Mouse (Mus musculus) lung, adult 2 months (tissue): ENCODE data around the gene Ybx2. TPM values are rescaled to one million over a fixed set of nuclear protein-coding genes. Genes with fewer than 3 reads are reported as not detected.
A peak's percentile ranks its signal among the peaks of the same experiment; 100 is the strongest.

Source experiments
- DNase-seq: peaks from one replicate; pipeline ENCODE4 v3.0.0; 2022
- H3K4me1 ChIP-seq: fragments of 200-500 bp; 2 replicates; pipeline ENCODE4 v1.6.1; 2011; ENCODE audit warnings: low read length; ENCODE audit not compliant: control insufficient read depth, insufficient read depth
- H3K4me3 ChIP-seq: fragments of 200-500 bp; replicated peaks from 2 replicates; pipeline ENCODE3; 2011; ENCODE audit warnings: low read depth, mild to moderate bottlenecking, control low read depth, low read length; ENCODE audit errors: extremely low read depth
- CTCF ChIP-seq: fragments of 200-500 bp; IDR thresholded peaks from 2 replicates; pipeline ENCODE4 v1.5.1; 2011; ENCODE audit warnings: mild to moderate bottlenecking, low read length, control low read depth; ENCODE audit not compliant: insufficient read depth
- POLR2A ChIP-seq: fragments of 200-500 bp; IDR thresholded peaks from 2 replicates; pipeline ENCODE4 v1.6.1; 2011; ENCODE audit warnings: low read depth, mild to moderate bottlenecking, control low read depth, low read length, borderline replicate concordance; ENCODE audit errors: extremely low read depth
- WGBS: fragments of 180-500 bp; shearing (Covaris S2); methylation state at CpG from one replicate; pipeline ENCODE4 v1.1.7; 2018; 5-methylcytosine and 5-hydroxymethylcytosine counted together
- polyA plus RNA-seq: library from polyadenylated mRNA; depleted of rRNA; stranded (reverse); fragments of >200 nt; gene quantifications from 2 replicates; pipeline ENCODE4 v1.2.3, GENCODE M21; 2012

The Ybx2 gene
- polyA plus RNA-seq, 1 experiment = 4.6 TPM

- DNase-seq = no peak
- no peak for TF ChIP-seq CTCF
- TF ChIP-seq POLR2A = no peak
- H3K4me1 ChIP-seq = peaks cover 3% of the 10 kb centered on the region; the same call in 1 of the 2 replicates
- peak overlapping the region; percentile 77 for H3K4me3 ChIP-seq
- WGBS = under 1% methylated on average over 39 of the region's 39 CpGs
These were observed 33.6 kb upstream of the Ybx2 start for GRCm38 (mm10) chr11:69901993-69902392.

GRCm38 (mm10) chr11:69902972-69903371, 32.6 kb upstream of the Ybx2 start:
- Histone ChIP-seq H3K4me1 (peaks cover 3% of the 10 kb centered on the region; the same call in 1 of the 2 replicates), H3K4me3 (no peak overlapping the region)
- no peak for TF ChIP-seq CTCF
- TF ChIP-seq POLR2A = no peak
- 84% methylated on average over 13 of the region's 13 CpGs for WGBS
- no peak for DNase-seq

GRCm38 (mm10) chr11:69904311-69904710, 31.3 kb upstream of the Ybx2 start:
- 93% methylated on average over 9 of the region's 9 CpGs for WGBS
- no peak overlapping the region for H3K4me3 ChIP-seq
- peaks cover 3% of the 10 kb centered on the region; the same call in 1 of the 2 replicates for H3K4me1 ChIP-seq
- no peak for DNase-seq
- no peak for TF ChIP-seq POLR2A
- TF ChIP-seq CTCF = no peak

- 92% methylated on average over 11 of the region's 11 CpGs for WGBS
- H3K4me3 ChIP-seq = no peak overlapping the region
- H3K4me1 ChIP-seq = peaks cover 5% of the 10 kb centered on the region
- no peak for DNase-seq
- no peak for TF ChIP-seq POLR2A
- no peak for TF ChIP-seq CTCF
These were observed 27.0 kb upstream of the Ybx2 start for GRCm38 (mm10) chr11:69908645-69909044.

- no peak for DNase-seq
- Histone ChIP-seq H3K4me1 (peaks cover 5% of the 10 kb centered on the region), H3K4me3 (no peak overlapping the region)
- 91% methylated on average over 5 of the region's 5 CpGs for WGBS
- TF ChIP-seq POLR2A = no peak
- TF ChIP-seq CTCF = no peak
These were observed 26.4 kb upstream of the Ybx2 start for GRCm38 (mm10) chr11:69909174-69909573.

GRCm38 (mm10) chr11:69910177-69910576, 25.4 kb upstream of the Ybx2 start:
- H3K4me1 ChIP-seq = peaks cover 14% of the 10 kb centered on the region
- DNase-seq = no peak
- H3K4me3 ChIP-seq = no peak overlapping the region
- TF ChIP-seq POLR2A = no peak
- no peak for TF ChIP-seq CTCF
- WGBS = 94% methylated on average over 8 of the region's 8 CpGs

GRCm38 (mm10) chr11:69910781-69911560, 24.6 kb upstream of the Ybx2 start:
- no peak overlapping the region for H3K4me3 ChIP-seq
- DNase-seq = no peak

GRCm38 (mm10) chr11:69911701-69912100, 23.9 kb upstream of the Ybx2 start:
- no peak for DNase-seq
- peaks cover 18% of the 10 kb centered on the region for H3K4me1 ChIP-seq
- H3K4me3 ChIP-seq = no peak overlapping the region
- no peak for TF ChIP-seq CTCF
- no peak for TF ChIP-seq POLR2A
- 83% methylated on average over 6 of the region's 6 CpGs for WGBS

More at GRCm38 (mm10) chr11:69910781-69911560, 24.6 kb upstream of the Ybx2 start:
- peaks cover 18% of the 10 kb centered on the region for H3K4me1 ChIP-seq
- WGBS = 94% methylated on average over 17 of the region's 17 CpGs
- TF ChIP-seq CTCF (no peak), POLR2A (no peak)

GRCm38 (mm10) chr11:69912716-69913530, 22.7 kb upstream of the Ybx2 start:
- Histone ChIP-seq H3K4me3 (peak overlapping the region; percentile 76), H3K4me1 (peaks cover 18% of the 10 kb centered on the region)
- TF ChIP-seq CTCF (no peak), POLR2A (peak; percentile 31; the same call in 1 of the 2 replicates)
- DNase-seq = peak; percentile 63
- 52% methylated on average over 15 of the region's 15 CpGs for WGBS
